Mouse (Mus musculus) gastrocnemius, adult 8-10 months (tissue): ENCODE data around the gene Farp2. TPM values are rescaled to one million over a fixed set of nuclear protein-coding genes. Genes with fewer than 3 reads are reported as not detected.
"Not testable (repeated sequence)": the region's sequence is repeated elsewhere in the genome, so short reads cannot be mapped to it uniquely, and the experiment has no call there.

Source experiments
- DNase-seq, 2 experiments: peaks; one replicate each; pipeline ENCODE4 v3.0.0; 2022; ENCODE audit warnings: low spot score in 2 of 2
- total RNA-seq, 4 experiments: library from RNA; stranded (reverse); gene quantifications; 2 replicates each; pipeline ENCODE4 v1.2.4; 2022

Gene Farp2
- total RNA-seq, 4 experiments from 2014 or later: 12.9 to 16.0 (median 15.2) TPM

DNA sequence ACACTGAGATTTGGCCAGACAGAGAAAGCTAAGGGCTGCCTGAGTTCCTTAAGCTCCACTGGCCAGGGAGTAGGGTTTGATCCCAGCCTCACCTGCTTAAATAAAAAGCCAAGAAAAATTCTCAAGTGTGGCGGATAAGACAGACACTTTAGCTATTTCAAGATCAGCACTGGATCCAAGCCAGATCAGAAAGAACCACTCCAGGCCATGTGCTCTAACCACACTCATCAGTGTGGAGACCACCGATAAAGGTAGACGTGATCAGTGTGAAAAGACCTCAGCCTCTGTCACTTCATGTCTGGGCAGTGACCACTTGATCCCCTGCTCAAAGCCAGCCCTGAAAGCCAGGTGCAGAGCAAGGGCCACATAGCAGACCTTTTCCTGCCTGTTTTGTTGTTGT is 120.8 kb downstream of the Farp2 start:
- no peak for DNase-seq

DNA sequence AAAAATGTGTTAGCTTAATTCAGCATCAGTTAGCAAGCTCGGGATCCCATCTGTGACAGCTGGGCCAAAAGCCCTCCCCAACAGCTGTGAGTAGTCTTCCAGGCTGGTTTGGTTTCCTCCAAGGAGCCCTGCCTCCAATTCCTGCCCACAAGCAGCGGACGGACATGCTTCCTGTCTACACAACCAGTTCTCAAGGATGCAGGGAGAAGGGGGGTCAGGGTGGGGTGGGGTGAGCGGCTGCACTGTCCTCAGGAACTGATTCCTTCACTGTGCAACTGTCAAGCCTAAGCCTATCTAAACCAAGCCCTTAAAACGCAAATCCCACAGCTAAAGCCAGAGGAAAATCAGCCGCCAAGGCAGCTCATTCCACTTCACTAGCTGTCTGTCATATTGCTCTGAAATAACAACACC is 122.6 kb downstream of the Farp2 start:
- DNase-seq: peak in 1 of 2 experiments; percentile 9

DNA sequence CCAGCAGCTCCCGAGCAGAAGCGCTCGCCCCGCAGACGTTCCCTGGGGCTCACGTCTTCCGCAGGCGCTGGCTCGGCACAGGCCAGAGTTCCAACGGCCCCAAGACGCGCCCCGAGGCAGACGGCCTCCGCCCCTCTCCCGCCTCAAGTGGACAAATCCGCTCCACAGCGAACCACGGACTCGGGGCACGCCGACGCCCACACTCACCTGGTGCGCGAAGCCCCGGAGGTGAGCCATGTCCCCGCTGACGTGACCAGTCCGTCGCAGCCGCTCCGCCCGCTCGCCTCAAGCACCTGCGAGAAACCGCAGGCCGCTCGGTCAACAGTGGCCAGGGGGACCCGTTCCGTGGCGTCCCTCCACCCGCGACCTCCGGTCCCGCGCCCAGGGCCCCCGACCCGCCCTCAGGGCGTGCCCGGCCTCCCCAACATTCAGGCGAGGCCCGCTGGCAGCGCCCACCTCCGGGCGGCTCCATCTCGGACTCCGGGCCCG is 123.3 kb downstream of the Farp2 start:
- DNase-seq: peak in 1 of 2 experiments; percentile 43

DNA sequence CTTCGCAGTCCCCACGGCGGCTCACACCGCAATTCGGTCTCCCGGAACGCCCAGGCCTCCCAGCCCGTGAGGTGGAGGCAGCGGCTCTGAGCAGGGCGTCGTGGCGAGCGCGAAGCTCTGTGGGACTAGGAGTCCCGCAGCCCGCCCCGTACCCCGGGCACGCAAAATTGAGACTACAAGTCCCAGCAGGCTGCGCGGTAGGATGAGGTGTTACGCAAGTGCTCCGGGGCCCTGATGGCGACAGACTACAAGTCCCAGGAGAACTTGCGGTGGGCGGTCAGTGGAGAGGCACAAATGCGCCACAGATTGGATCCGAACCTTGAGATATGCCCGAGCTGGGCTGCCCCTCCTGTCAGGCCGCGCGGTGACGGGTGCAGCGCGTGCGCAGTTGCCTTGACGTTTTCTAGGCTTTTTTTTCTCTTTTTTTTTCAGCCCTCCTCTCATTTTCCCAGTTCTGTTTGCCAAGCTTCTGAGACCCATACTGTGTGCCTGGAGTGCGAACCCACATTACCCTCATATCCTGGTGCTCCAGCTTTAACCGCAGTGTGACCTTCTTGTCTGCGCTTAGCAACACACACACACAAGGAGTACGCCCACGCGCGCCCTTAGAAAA is 123.8 kb downstream of the Farp2 start:
- peak; percentile 98 to 99 for DNase-seq

DNA sequence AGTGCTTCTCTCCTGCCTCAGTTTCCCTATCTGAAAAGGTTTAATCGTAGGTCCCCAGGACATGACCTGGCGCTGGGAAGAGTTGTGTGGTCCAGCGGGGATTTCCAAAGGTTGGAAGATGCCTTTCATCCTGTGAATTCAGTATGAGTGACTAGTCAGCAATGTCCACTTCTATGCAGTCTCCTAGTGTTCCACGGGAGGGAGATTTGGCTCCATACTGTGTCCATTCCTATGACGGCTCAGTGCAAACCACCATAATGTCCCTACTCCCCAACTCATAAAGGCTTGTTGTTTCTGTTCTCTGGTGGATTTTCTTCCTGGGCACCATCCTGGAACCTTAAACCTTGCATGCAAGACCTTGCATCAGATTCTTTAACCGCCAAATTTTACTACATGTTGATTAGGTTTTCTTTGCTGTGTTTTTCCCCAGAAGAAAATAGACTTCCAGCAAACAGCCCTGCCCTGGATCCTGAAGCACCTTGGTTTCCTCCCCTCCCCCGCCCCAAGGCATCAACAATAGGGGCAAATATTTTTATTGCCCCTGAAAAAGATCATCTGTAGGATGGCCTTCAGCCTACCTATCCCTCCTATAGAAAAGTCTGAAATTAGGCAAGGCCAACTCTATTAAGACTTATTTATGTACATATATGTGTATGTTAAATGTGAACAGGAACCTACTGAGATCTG is 124.5 kb downstream of the Farp2 start:
- DNase-seq: no peak

DNA sequence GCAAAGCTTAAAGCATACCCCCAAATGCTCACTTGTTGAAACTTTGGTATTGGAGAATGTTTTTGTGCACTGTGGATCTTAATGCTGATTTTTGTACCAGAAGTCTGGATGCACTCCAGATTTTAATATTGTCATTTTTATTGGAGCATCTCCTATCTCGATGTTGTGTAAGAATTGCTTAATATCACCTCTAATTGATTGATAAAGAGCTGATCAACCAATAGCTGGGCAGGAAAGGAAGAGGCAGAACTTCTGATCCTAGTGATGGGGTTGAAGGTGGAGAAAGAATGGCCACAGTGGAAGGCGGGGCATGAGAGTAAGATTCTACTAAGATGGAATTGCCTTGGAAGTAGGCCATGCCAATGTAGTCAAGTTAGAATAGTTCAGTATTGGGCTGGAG is 130.1 kb downstream of the Farp2 start:
- no peak for DNase-seq

DNA sequence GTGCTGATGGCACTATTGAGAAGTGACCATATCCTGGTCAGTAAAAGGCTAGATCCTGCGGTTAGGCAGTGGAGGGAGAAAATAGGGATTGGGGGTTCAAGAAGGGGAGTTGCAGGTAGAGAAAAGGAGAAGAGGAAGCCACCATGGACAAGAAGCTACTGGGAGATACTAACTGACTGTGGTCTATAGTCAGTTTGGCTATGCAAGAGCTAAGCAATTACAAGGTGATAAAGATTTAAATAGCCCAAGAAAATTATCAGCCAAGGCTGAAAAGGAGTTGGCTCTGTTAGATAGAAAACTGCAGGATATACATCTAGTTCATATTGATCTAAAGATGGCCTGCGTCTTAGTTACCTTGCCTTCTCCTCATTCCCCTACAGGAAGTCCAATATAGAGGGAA is 130.8 kb downstream of the Farp2 start:
- DNase-seq: no peak

DNA sequence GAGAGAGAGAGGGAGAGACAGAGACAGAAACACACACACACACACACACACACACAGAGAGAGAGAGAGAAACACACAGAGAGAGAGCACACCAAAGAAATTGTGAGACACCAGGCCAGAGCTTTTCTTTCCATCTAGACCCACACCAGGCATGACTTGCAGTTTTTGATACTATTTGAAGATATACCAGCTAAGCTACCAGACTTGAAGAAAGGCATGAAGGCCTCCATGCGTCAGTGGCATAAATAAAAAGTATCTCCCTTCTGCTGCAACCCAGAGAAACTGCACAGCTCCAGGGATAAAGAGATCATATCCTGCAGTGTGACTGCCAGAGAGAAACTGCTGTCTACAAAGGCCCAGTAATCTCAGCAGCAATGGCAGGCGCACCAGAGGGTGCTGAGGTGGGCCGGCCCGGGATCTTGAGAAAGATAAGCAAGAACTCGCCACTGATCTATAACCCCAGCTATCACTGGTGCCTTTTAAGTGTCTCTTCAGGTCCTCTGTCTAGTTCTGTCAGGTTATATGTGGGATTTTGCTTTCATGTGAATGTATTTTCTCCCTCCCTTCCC is 137.8 kb downstream of the Farp2 start:
- no peak for DNase-seq

DNA sequence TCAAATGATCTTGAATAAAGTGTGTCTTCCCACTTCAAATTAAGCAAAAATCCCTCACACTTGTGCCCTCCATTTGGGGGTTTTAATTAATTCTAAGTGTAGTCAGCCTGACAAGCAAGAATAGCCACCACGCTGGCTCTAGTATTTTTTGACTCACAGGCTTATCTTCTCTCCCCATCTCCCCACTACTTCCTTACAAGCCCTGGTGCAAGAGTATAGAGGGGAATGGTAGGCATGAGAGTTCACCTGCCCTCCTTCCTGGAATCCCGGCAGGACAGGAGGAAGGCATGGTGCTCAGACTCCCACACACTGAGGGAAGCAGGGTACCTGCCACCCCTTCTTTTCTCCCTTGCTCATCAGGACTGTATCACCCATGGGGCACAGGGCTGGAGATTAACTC is 142.4 kb downstream of the Farp2 start:
- no peak for DNase-seq

DNA sequence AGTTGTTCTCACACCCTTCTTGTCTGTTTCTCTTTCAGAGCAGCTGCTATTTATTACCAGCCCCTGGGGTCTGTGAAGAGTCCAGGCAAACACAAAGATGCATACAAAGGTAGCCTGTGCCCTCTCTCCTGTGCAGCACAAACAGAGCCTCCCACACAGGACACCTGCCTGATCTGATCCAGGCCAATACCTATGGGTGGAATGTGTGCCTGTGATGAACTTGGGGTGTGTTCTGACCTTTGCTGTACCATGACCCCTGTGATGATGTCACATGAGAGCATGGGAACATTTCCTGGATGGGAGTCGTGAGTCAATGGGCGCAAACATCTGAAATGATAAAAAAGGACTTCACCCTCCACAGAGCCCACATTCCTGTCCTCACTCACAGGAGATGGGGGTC is 142.9 kb downstream of the Farp2 start:
- DNase-seq: no peak

DNA sequence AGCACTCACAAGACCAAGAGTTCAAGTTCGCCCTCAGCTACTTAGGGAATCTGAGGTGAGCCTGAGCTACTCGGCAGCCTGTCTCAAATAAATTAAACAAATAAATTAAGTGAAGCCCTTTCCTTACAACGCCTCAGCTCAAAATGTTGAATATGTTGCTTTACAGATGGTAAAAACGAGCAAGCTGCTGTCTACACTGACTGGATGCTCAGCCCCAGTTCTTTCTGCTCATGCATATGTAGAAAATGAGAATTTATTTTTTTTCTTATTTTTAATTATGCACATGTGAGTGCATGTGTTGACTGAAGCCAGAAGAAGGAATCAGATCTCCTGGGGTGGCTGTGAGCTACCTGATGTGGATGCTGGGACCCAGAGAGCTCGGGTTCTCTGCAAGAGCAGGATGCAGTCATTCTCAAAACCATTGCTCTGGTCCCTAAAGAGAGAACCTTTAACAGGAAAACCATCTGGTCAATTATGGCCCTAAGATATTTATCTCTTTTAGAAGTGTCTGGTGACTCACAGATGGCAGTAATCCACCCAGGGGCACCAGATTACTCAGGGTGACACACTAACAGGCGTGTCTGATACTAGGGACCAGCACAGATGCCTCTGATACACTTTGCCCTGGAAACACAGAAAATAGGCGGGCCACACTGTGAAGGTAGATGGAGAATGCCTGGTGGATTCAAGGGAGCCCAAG is 144.6 kb downstream of the Farp2 start:
- no peak for DNase-seq

DNA sequence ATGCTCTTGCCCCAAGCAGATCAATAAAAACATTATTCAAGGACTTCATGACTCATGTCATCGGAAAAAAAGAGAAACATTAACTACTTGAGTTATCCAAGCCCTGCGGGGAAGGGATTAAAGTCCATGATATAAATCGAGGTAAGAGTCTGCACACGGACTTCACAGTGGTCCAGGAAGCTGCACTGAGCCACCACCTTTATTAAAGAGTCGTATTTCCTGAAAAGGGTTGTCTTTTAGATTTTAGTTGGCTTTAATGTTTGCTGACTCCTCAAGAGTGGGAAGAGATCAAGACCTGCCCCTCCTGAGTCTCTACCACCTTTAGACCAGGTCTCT is 145.1 kb downstream of the Farp2 start:
- no peak for DNase-seq

DNA sequence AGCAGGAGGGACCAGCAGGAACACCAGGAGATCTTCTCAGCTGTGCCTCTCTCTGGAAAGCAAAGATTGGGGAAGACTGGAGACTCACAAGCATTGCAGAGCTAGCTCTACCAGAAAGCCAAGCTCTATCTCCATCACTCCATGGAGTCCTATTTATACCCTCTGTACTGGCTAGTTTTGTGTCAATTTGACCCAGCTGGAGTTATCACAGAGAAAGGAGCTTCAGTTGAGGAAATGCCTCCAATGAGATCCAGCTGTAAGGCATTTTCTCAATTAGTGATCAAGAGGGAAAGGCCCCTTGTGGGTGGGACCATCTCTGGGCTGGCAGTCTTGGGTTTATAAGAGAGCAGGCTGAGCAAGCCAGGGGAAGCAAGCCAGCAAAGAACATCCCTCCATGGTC is 146.7 kb downstream of the Farp2 start, which contains the start of gene Stk25:
Gene Stk25, minus strand, starts transcription at position 101 of the 400 bp plus-strand sequence.
- DNase-seq: not testable (repeated sequence)

DNA sequence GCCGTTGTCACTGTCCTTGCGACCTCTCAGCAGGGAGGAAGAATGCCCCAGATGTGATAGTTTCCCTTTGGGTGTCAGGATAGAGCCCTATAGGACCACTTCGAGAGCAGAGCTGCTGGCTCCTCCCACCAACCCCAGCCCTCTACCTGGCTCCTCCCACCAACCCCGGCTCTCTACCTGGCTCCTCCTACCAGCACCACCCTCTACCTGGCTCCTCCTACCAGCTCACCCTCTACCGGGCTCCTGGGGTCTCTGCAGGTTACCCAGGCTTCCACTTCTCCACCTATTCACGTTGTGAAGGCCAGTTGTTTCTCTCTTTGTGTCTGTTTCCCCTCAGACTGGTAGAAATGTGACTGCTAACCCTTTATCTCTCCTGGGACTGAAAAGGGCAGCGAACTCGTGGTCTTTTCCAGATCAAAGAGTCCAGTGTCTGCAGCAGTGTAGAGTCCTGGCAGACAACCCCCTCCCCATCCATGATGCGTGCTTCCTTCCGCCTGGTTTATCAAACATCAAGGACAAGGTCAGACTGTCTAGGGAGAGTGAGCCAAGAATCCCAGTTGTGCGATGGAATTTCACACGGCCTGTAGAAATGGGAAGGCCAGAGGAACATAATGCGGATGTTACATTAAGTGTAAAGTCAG is 156.0 kb downstream of the Farp2 start:
- no peak for DNase-seq

DNA sequence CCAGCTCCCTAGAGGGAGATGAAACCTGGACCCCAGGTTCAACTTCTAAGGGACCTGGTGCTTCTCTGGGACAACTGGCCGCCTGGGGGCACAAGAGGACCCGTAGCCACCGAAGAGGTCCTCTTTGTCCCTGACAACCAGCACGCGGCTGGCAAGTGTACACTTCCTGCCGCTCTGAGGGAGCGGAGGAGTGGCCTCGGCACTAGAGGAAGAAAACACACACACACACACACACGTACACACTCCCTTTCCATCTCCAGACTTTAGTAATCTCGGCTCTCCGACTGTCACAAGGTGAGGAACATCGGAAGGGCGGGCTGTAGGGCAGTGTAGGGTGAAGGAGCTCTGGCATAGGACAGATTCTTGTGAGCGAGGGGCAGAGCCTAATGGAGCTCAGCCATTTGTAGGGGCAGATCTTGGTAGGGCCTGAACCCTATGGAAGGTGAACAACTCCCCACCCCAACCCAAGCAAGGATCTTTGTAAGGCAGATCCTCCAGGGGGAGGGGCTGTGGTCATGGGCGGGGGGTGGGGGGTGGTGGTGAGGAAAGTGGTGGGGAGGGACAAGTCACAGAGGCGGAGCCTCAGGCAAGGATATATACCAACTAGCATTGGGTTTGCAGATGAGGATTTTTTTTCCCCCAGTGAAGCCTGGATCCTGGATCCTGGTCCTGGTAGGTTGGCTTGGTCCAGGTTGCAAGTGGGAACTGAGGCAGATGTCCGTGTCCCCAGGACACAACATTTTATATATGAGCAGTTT is 157.1 kb downstream of the Farp2 start:
- peak; percentile 36 to 64 for DNase-seq

DNA sequence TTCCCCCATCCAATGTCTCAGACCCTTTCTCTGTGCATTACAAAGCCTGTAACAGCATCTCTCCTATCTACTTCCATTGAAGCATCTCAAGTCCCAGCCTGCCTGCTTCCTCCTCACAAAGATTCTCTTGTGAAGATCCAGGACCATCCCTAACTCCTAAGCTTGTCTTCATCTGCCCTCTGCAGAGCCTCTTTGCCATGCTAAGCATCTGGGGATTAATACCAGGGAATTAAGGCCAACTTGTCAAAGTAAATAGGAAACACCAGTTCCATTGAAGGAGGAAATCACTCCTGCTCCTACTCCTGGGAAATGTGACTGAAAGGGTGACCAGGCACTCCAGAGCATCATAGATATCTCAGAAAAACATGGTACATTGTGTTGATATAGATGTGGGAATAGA is 158.1 kb downstream of the Farp2 start:
- no peak for DNase-seq

Other genes starting within 250 kb of the Farp2 start
- 10 to 100 TPM; 10.7 to 13.5 (median 11.6) TPM for gene Mterf4, start 206.2 kb upstream of the Farp2 start, total RNA-seq
- 10 to 100 TPM; 17.3 to 27.0 (median 22.0) TPM for gene Ppp1r7, start 169.2 kb upstream of the Farp2 start, total RNA-seq
- under 1 TPM; 0.05 to 0.51 (median 0.29) TPM for gene Pask, start 168.6 kb upstream of the Farp2 start, total RNA-seq
- gene Ano7, start 138.1 kb upstream of the Farp2 start, total RNA-seq: not detected
- 100 to 1,000 TPM; 315 to 387 (median 363) TPM for gene Hdlbp, start 33.3 kb upstream of the Farp2 start, total RNA-seq
- gene Stk25, start 146.6 kb downstream of the Farp2 start, total RNA-seq: 100 to 1,000 TPM in 2 of 4 experiments, 10 to 100 TPM in 2; 89.9 to 104 (median 96.5) TPM
- gene Bok, start 173.6 kb downstream of the Farp2 start, total RNA-seq: 1 to 10 TPM in 3 of 4 experiments, under 1 TPM in 1; 0.41 to 1.2 (median 1.0) TPM
- 10 to 100 TPM; 26.7 to 33.4 (median 29.2) TPM for gene Atg4b, start 239.4 kb downstream of the Farp2 start, total RNA-seq
- 100 to 1,000 TPM in 1 of 4 experiments, 10 to 100 TPM in 3; 66.2 to 113 (median 91.9) TPM for gene Thap4, start 242.8 kb downstream of the Farp2 start, total RNA-seq